Mouse (Mus musculus) liver, embryonic 13.5 days (tissue): Measurements from ENCODE around the gene Akr1b8. TPM values are rescaled to one million over a fixed set of nuclear protein-coding genes. Genes with fewer than 3 reads are reported as not detected.
A peak's percentile ranks its signal among the peaks of the same experiment; 100 is the strongest.

ENCODE experiments used
- ATAC-seq: fragments of 200-750 bp; cut with Nextera tagmentation; 2 replicates; pipeline ENCODE4 v1.8.0; 2017; ENCODE audit warnings: low read depth, mild to moderate bottlenecking, moderate number of reproducible peaks, moderate library complexity
- DNase-seq: peaks from one replicate; pipeline ENCODE4 v3.0.0; 2022
- H3K27ac ChIP-seq: fragments of 300-500 bp; sonication (generic); 2 replicates; pipeline ENCODE4 v1.5.1; 2015; ENCODE audit warnings: moderate library complexity, mild to moderate bottlenecking, inconsistent platforms
- H3K27me3 ChIP-seq: fragments of 300-500 bp; sonication (generic); 2 replicates; pipeline ENCODE4 v1.6.1; 2015; ENCODE audit warnings: mild to moderate bottlenecking, inconsistent platforms
- H3K36me3 ChIP-seq: fragments of 300-500 bp; sonication (generic); 2 replicates; pipeline ENCODE4 v1.6.1; 2015; ENCODE audit warnings: mild to moderate bottlenecking, inconsistent platforms
- H3K4me1 ChIP-seq: fragments of 300-500 bp; sonication (generic); replicated peaks from 2 replicates; pipeline ENCODE4 v1.6.1; 2015; ENCODE audit warnings: inconsistent platforms
- H3K4me2 ChIP-seq: fragments of 300-500 bp; sonication (generic); 2 replicates; pipeline ENCODE4 v1.6.1; 2015; ENCODE audit warnings: inconsistent platforms, mild to moderate bottlenecking, moderate library complexity
- H3K4me3 ChIP-seq: fragments of 300-500 bp; sonication (generic); replicated peaks from 2 replicates; pipeline ENCODE4 v1.5.1; 2015; ENCODE audit warnings: mild to moderate bottlenecking, inconsistent platforms
- H3K9ac ChIP-seq: fragments of 300-500 bp; sonication (generic); 2 replicates; pipeline ENCODE4 v1.6.1; 2015; ENCODE audit warnings: mild to moderate bottlenecking, inconsistent platforms
- H3K9me3 ChIP-seq: fragments of 300-500 bp; sonication (generic); replicated peaks from 2 replicates; pipeline ENCODE4 v1.6.1; 2016; ENCODE audit warnings: inconsistent platforms
- WGBS: fragments of 180-500 bp; shearing (Covaris S2); methylation state at CpG from one replicate; pipeline ENCODE4 v1.1.7; 2015; ENCODE audit not compliant: insufficient replicate concordance; 5-methylcytosine and 5-hydroxymethylcytosine counted together
- polyA plus RNA-seq: library from polyadenylated mRNA; unstranded; fragments of >200 nt; fragmentation: Nextera tagmentation; extraction: Ambion mirVana; gene quantifications from 2 replicates; pipeline ENCODE4 v1.2.1, GENCODE M21; 2015

The Akr1b8 gene
- polyA plus RNA-seq, 1 experiment from 2014 or later: 7.2 TPM

GRCm38 (mm10) chr6:34383401-34383800 lies 29.5 kb downstream of the Akr1b8 start:
- Histone ChIP-seq H3K27ac (no peak overlapping the region), H3K4me2 (peak overlapping the region; percentile 89), H3K36me3 (no peaks in the 10 kb centered on the region), H3K4me1 (peaks cover 23% of the 10 kb centered on the region), H3K9me3 (no peaks in the 10 kb centered on the region), H3K4me3 (peak overlapping the region; percentile 64; the same call in 1 of the 2 replicates), H3K9ac (no peak overlapping the region), H3K27me3 (no peaks in the 10 kb centered on the region)
- 43% methylated on average over 8 of the region's 8 CpGs for WGBS
- DNase-seq (no peak), ATAC-seq (no peak)

GRCm38 (mm10) chr6:34384110-34384661 lies 30.3 kb downstream of the Akr1b8 start, which contains the start of gene Akr1b10:
Gene Akr1b10 (plus strand): TSS chr6:34384218.
- no peaks in the 10 kb centered on the region for H3K27me3 ChIP-seq
- no peaks in the 10 kb centered on the region for H3K9me3 ChIP-seq
- H3K9ac ChIP-seq: peak within 1 kb of the TSS; percentile 64
- H3K36me3 ChIP-seq: peaks cover 7% of the 10 kb centered on the region
- peak within 1 kb of the TSS; percentile 89 for H3K4me2 ChIP-seq
- DNase-seq: peak; percentile 46
- H3K4me3 ChIP-seq: peak within 1 kb of the TSS; percentile 64
- H3K4me1 ChIP-seq: peaks cover 23% of the 10 kb centered on the region
- H3K27ac ChIP-seq: 0 out of 2 replicates have a peak within 1 kb of the TSS, but pooled peaks have one; percentile 8
- peak; percentile 77 for ATAC-seq
- 2% methylated on average over 17 of the region's 17 CpGs for WGBS

DNA sequence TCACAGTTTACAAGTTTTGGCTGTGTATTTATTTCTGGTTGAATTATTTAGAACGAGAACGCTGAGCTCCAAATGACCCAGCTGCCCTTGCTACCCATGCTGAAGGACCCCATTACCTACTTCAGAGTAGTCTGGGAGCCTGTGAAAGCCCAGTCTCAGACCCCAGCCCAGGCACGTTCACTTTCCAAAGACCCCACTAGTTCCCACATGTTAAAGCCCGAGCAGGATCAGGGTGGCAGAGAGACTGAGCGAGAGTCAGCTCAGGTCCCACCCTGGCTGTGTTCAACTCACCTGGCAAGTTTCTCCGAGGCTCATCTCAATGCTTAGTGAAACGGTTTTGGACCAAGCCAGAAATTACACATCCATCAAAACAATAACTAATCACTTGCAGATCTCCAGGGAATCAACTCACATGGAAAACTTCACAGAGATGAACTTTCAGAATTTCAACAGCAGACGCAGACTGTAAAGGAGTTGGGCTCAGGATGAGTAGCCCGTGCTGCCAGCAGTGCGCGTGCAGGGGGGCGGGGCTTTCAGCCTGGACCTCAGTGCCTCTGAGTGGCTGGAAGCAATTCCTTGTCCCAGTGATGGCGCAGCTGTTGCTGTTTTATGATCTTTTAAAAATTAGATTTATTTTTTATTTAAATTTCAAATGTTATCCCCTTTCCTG lies 30.9 kb downstream of the Akr1b8 start:
- Histone ChIP-seq H3K9me3 (no peaks in the 10 kb centered on the region), H3K36me3 (peaks cover 7% of the 10 kb centered on the region), H3K9ac (peak overlapping the region; percentile 64), H3K27me3 (no peaks in the 10 kb centered on the region), H3K4me3 (peak overlapping the region; percentile 64), H3K27ac (no peak overlapping the region), H3K4me2 (peak overlapping the region; percentile 89), H3K4me1 (peaks cover 23% of the 10 kb centered on the region)
- ATAC-seq (0 out of 2 replicates have a peak, but pooled peaks have one; percentile 43), DNase-seq (peak; percentile 32)
- WGBS: 3% methylated on average over 13 of the region's 13 CpGs

GRCm38 (mm10) chr6:34388420-34389156 lies 34.7 kb downstream of the Akr1b8 start:
- WGBS: 72% methylated on average over 4 of the region's 4 CpGs
- no peak overlapping the region for H3K4me2 ChIP-seq
- DNase-seq (no peak), ATAC-seq (no peak)
- no peak overlapping the region for H3K9ac ChIP-seq
- no peak overlapping the region for H3K4me3 ChIP-seq
- no peaks in the 10 kb centered on the region for H3K9me3 ChIP-seq
- peaks cover 20% of the 10 kb centered on the region for H3K4me1 ChIP-seq
- H3K27me3 ChIP-seq: no peaks in the 10 kb centered on the region
- H3K27ac ChIP-seq: no peak overlapping the region
- H3K36me3 ChIP-seq: peaks cover 11% of the 10 kb centered on the region

DNA sequence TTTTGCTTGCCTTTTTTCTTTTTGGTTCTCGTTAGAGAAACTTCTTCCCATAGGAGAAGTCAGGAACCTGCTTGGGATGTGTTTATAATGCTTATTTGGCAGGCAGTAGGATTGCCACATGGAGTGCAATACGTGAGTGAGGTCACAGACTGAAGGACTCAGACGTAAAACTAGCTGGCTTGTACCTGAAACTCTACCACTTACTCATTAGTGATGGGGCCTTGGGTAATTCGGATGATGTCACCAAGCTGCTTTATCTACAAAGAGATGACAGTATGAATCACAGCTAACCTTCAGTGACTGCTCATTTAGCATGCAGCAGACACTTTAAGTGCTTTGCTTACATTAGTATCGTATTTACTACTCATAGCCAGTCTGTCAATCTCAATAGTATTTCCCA lies 42.0 kb downstream of the Akr1b8 start:
- Histone ChIP-seq H3K27ac (no peak overlapping the region), H3K9me3 (no peaks in the 10 kb centered on the region), H3K4me2 (no peak overlapping the region), H3K4me3 (no peak overlapping the region), H3K4me1 (no peaks in the 10 kb centered on the region), H3K36me3 (peaks cover 2% of the 10 kb centered on the region), H3K27me3 (no peaks in the 10 kb centered on the region), H3K9ac (no peak overlapping the region)
- no peak for DNase-seq
- whole genome bisulfite sequencing: 68% methylated on average over 5 of the region's 5 CpGs
- no peak for ATAC-seq

- no peaks in the 10 kb centered on the region for H3K27me3 ChIP-seq
- H3K36me3 ChIP-seq: no peaks in the 10 kb centered on the region
- 71% methylated on average over 6 of the region's 6 CpGs for WGBS
- H3K4me1 ChIP-seq: no peaks in the 10 kb centered on the region
- no peak for DNase-seq
- H3K9ac ChIP-seq: no peak overlapping the region
- no peak overlapping the region for H3K27ac ChIP-seq
- H3K4me2 ChIP-seq: no peak overlapping the region
- ATAC-seq: no peak
- no peaks in the 10 kb centered on the region for H3K9me3 ChIP-seq
- no peak overlapping the region for H3K4me3 ChIP-seq
These were observed 44.5 kb downstream of the Akr1b8 start for GRCm38 (mm10) chr6:34398431-34398830.

DNA sequence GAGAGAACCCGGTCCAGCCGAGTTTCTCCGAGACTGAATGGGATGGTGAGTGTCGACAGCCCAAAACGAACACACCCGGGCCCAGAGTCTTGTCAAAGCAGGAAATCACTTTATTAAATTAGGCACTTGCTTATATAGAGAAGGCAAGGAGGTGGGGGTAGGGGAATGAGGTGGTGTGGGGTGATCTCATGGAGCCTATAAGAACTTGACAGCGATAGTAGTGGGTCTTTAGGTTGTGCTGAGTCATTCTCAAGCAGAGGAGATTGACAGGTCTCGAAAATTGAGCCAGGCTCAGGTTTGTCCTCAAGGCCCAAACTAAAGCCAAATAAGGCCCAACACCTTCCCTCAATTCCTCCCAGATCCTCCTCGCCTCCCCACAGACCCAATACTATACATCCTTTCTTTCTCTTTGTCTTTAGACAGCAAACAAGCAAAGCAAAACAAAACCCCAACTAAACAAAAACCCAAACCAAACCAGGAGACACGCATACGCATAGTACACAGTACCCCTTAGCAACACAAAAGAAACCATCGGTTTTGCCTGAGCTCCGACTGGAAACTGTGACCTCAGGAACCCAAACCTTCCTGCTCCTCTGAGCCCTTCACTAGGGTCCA lies 45.8 kb downstream of the Akr1b8 start:
- no peaks in the 10 kb centered on the region for H3K36me3 ChIP-seq

GRCm38 (mm10) chr6:34400696-34401095 lies 46.8 kb downstream of the Akr1b8 start:
- Histone ChIP-seq H3K27me3 (no peaks in the 10 kb centered on the region), H3K36me3 (no peaks in the 10 kb centered on the region), H3K27ac (no peak overlapping the region), H3K9me3 (no peaks in the 10 kb centered on the region), H3K9ac (no peak overlapping the region), H3K4me1 (no peaks in the 10 kb centered on the region), H3K4me2 (no peak overlapping the region), H3K4me3 (no peak overlapping the region)
- no peak for DNase-seq
- 64% methylated on average over 2 of the region's 2 CpGs for WGBS
- ATAC-seq: no peak

More for the DNA sequence above, 45.8 kb downstream of the Akr1b8 start:
- Histone ChIP-seq H3K4me2 (no peak overlapping the region), H3K4me1 (no peaks in the 10 kb centered on the region), H3K27me3 (no peaks in the 10 kb centered on the region), H3K9me3 (no peaks in the 10 kb centered on the region), H3K27ac (no peak overlapping the region), H3K4me3 (no peak overlapping the region), H3K9ac (no peak overlapping the region)
- ATAC-seq: no peak
- no peak for DNase-seq
- 78% methylated on average over 13 of the region's 13 CpGs for whole genome bisulfite sequencing

DNA sequence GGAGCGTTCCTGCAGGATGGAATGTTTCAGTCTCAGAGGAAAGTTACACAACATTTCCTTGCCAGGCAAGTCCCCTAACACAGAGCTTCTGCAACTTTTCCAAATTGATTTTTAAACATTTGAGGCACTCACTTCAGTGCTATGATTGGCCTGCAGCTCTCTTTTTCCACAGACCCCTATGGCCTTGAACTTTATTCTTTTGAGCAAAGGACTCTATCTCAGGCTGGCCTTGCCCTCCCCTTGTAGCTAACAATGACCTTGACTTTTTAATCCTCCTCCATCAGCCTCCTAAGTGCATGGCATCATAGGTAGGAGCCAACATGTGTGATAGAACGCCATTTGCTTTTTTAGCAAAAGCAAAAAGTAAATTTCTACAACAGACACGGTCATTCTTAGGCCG lies 52.8 kb downstream of the Akr1b8 start:
- Histone ChIP-seq H3K36me3 (no peaks in the 10 kb centered on the region), H3K4me1 (no peaks in the 10 kb centered on the region), H3K9me3 (0 out of 2 replicates have a peak, but pooled peaks cover 5% of the 10 kb centered on the region), H3K4me3 (no peak overlapping the region), H3K4me2 (no peak overlapping the region), H3K9ac (no peak overlapping the region), H3K27me3 (no peaks in the 10 kb centered on the region), H3K27ac (no peak overlapping the region)
- no peak for ATAC-seq
- no peak for DNase-seq
- WGBS: 77% methylated on average over 4 of the region's 4 CpGs

DNA sequence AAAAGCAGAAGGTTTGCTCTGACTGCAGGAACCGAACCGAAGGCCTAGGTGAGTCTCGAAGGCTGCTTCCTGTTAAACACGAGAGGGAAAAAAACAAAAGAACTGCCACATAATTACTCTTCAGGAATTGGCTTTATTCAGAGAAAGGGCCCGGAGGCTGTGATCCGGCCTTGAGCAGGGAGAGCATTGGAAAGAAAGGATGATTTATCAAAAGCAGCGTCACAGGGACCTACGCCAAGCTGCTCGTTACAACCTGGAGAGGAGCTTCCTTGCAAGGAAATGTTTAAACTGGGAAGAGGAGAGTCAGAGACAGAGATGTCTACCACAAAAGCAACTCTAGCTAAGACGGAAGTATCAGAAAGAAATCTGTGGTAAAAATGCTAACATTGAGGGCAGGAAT lies 53.5 kb downstream of the Akr1b8 start:
- DNase-seq (no peak), ATAC-seq (no peak)
- WGBS: 78% methylated on average over 10 of the region's 10 CpGs
- Histone ChIP-seq H3K36me3 (no peaks in the 10 kb centered on the region), H3K27me3 (no peaks in the 10 kb centered on the region), H3K4me1 (0 out of 2 replicates have a peak, but pooled peaks cover 4% of the 10 kb centered on the region), H3K9me3 (0 out of 2 replicates have a peak, but pooled peaks cover 5% of the 10 kb centered on the region), H3K4me2 (no peak overlapping the region), H3K9ac (no peak overlapping the region), H3K27ac (no peak overlapping the region), H3K4me3 (no peak overlapping the region)

DNA sequence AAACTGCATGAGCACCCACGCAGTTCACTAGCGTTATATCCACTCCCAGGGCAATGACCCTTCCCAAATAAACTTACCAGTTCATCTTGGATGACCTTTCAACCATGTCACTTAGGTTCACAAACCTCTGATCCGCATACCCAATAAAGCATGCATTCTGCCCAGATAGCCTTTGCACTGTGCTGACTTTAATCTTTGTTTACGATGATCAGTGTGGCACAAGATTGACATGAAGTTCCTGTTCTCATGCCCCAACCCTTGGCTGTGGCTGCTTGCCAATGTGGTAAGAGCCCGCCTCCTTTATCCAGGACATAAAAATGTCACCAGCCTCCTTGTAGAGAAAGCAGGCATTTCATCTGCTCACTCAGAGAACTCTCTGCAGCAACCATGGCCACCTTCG lies 58.1 kb downstream of the Akr1b8 start, which contains the start of gene Akr1b7:
Gene Akr1b7, plus strand, starts transcription at position 312 of the 400 bp plus-strand sequence.
- DNase-seq (no peak), ATAC-seq (no peak)
- no peak within 1 kb of the TSS for H3K4me2 ChIP-seq
- no peaks in the 10 kb centered on the region for H3K27me3 ChIP-seq
- no peak within 1 kb of the TSS for H3K27ac ChIP-seq
- 57% methylated on average over 6 of the region's 6 CpGs for WGBS
- no peaks in the 10 kb centered on the region for H3K9me3 ChIP-seq
- no peak within 1 kb of the TSS for H3K9ac ChIP-seq
- H3K4me1 ChIP-seq: 0 out of 2 replicates have a peak, but pooled peaks cover 9% of the 10 kb centered on the region
- no peaks in the 10 kb centered on the region for H3K36me3 ChIP-seq
- H3K4me3 ChIP-seq: no peak within 1 kb of the TSS
